Mouse (Mus musculus) neutrophil, adult 5-6 weeks (primary cell): ENCODE measurements at regions not wholly inside any gene's neighbourhood (a gene's known extent, or its start where the extent isn't known, plus 50 kb on each side); places are given as distances from the start of the nearest gene placed in this dataset.

Experiments
- ATAC-seq: fragments of 151-379, 151-347 bp; 2 replicates; pipeline ENCODE4 v1.8.0; 2017; ENCODE audit warnings: mild to moderate bottlenecking, moderate TSS enrichment; ENCODE audit not compliant: insufficient number of reproducible peaks, poor library complexity, low FRiP score, severe bottlenecking; ENCODE audit errors: extremely low read depth

- ATAC-seq, result no peak
These were observed 747.7 kb upstream of the Car8 start for GRCm38 (mm10) chr4:8986394-8987091.

- ATAC-seq, result no peak
These were observed 745.3 kb upstream of the Car8 start for GRCm38 (mm10) chr4:8984059-8984606.

GRCm38 (mm10) chr4:8978949-8979348 lies 740.1 kb upstream of the Car8 start:
- peak; percentile 70 for ATAC-seq

GRCm38 (mm10) chr4:8969951-8970455 lies 731.2 kb upstream of the Car8 start:
- no peak for ATAC-seq

GRCm38 (mm10) chr4:8968741-8969140 lies 729.9 kb upstream of the Car8 start:
- ATAC-seq, result no peak

GRCm38 (mm10) chr4:8967986-8968385 lies 729.1 kb upstream of the Car8 start:
- no peak for ATAC-seq

GRCm38 (mm10) chr4:8965563-8965962 lies 726.7 kb upstream of the Car8 start:
- ATAC-seq, result no peak

- ATAC-seq, result no peak
These were observed 724.2 kb upstream of the Car8 start for GRCm38 (mm10) chr4:8962959-8963572.

GRCm38 (mm10) chr4:8961851-8962250 lies 723.0 kb upstream of the Car8 start:
- no peak for ATAC-seq

GRCm38 (mm10) chr4:8957771-8958170 lies 718.9 kb upstream of the Car8 start:
- no peak for ATAC-seq

- no peak for ATAC-seq
These were observed 718.1 kb upstream of the Car8 start for GRCm38 (mm10) chr4:8957023-8957343.

GRCm38 (mm10) chr4:8956312-8957022 lies 717.6 kb upstream of the Car8 start:
- ATAC-seq, result no peak

- ATAC-seq, result no peak
These were observed 716.5 kb upstream of the Car8 start for GRCm38 (mm10) chr4:8955306-8955705.

GRCm38 (mm10) chr4:8954356-8954914 lies 715.6 kb upstream of the Car8 start:
- 0 out of 2 replicates have a peak, but pooled peaks have one; percentile 28 for ATAC-seq

GRCm38 (mm10) chr4:8953181-8953580 lies 714.3 kb upstream of the Car8 start:
- ATAC-seq, result no peak

- ATAC-seq, result no peak
These were observed 711.1 kb upstream of the Car8 start for GRCm38 (mm10) chr4:8949951-8950350.

- ATAC-seq, result no peak
These were observed 710.7 kb upstream of the Car8 start for GRCm38 (mm10) chr4:8949537-8949936.

- no peak for ATAC-seq
These were observed 706.3 kb upstream of the Car8 start for GRCm38 (mm10) chr4:8945116-8945515.

- no peak for ATAC-seq
These were observed 704.2 kb upstream of the Car8 start for GRCm38 (mm10) chr4:8943080-8943479.
